ENCODE assay signal across 8 mouse cellular contexts in genomic region chr13:43773965-43774566, GRCm38 (mm10). TPM values are rescaled to one million over a fixed set of nuclear protein-coding genes. Genes with fewer than 3 reads are reported as not detected.
DNase-seq lines count a peak whose midpoint lies in the region; ATAC-seq lines count a peak whose summit lies in the region.

No protein-coding gene starts in this region.

- peak; percentile 94 for DNase-seq in heart, adult 11 months
- DNase-seq in Muller cell, postnatal 12 days (ENCODE audit: inconsistent ontology term) = peak; percentile 93
- peak; percentile 48 to 64 for DNase-seq in frontal cortex, postnatal 36 days (ENCODE audit: low spot score in 2 of 2)
- DNase-seq in kidney, postnatal 14 days = peak; percentile 88
- no peak for DNase-seq in T-cell, adult 2 months (ENCODE audit: low spot score)
- DNase-seq in spleen, postnatal 10 days (ENCODE audit: low spot score in 2 of 2) = no peak

- no peak overlapping the region for H3K27ac ChIP-seq in heart, embryonic 12.5 days (ENCODE audit: poor library complexity, severe bottlenecking)

- H3K4me3 ChIP-seq in heart, embryonic 12.5 days = no peak overlapping the region

- WGBS in heart, embryonic 12.5 days = 60% methylated on average over 15 of the region's 15 CpGs

- no peak overlapping the region for H3K4me2 ChIP-seq in heart, embryonic 12.5 days

- no peak for ATAC-seq in heart, embryonic 12.5 days (ENCODE audit: insufficient number of reproducible peaks, low FRiP score)
- peak; percentile 29; the same call in 1 of the 2 replicates for ATAC-seq in megakaryocyte, adult 5-6 weeks (ENCODE audit: poor library complexity, severe bottlenecking)

- no peaks in the 10 kb centered on the region for H3K9me3 ChIP-seq in heart, embryonic 12.5 days (replicated peaks)

- H3K36me3 ChIP-seq in heart, embryonic 12.5 days = no peaks in the 10 kb centered on the region

- peaks cover 24% of the 10 kb centered on the region for H3K4me1 ChIP-seq in heart, embryonic 12.5 days (replicated peaks)

- H3K27me3 ChIP-seq in heart, embryonic 12.5 days (replicated peaks) = no peaks in the 10 kb centered on the region

- H3K9ac ChIP-seq in heart, embryonic 12.5 days = no peak overlapping the region

RNA-seq across cellular contexts. Expression of gene Cd83, which starts 10.5 kb away (rescaled TPM):
- polyA plus RNA-seq in heart, embryonic 12.5 days (2016; fragmentation: Nextera tagmentation; extraction: Ambion mirVana) = 1.4 and 1.5 TPM in 2 replicates
- total RNA-seq in megakaryocyte, adult 5-6 weeks (2015) = 1.2 and 1.7 TPM in 2 replicates
- 0.81 and 1.4 TPM in 2 replicates for total RNA-seq in megakaryocyte, adult 5-6 weeks (2017)

Comparison
In these comparisons a context has a peak if more than half of its experiments do, and no peak if none do; other contexts are left out.
1. DNase-seq: peak in heart, adult 11 months (single experiment), Muller cell, postnatal 12 days (single experiment), frontal cortex, postnatal 36 days (2 of 2) and kidney, postnatal 14 days (single experiment); none in T-cell, adult 2 months (single experiment) and spleen, postnatal 10 days (0 of 2).